Mouse (Mus musculus) MN1 (cell line): Measurements from ENCODE around the gene Qrfp.

Experiments used
- DNase-seq: peaks from one replicate; pipeline ENCODE4 v3.0.0-alpha.2; 2016; ENCODE audit warnings: low spot score

Gene Qrfp

DNA sequence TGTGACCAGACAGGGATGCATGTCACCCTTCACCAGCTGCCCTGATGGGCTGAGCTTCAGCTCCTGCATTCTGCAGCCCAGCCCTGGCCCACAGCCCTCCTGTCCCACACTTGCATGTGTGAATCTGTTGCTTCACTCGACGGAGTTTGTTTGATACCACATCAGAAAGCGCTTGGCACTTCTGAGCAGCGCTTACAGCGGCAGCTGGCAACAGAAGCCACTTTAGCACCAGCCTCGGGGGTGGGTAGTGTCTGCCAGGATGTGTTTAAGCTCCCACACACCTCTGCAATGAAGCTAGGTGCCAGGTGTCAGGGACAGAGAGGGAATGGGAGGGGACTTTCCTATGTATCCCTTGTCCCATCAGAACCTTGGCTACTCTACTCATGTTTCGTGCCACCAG lies 4.3 kb upstream of the Qrfp start:
- DNase-seq = no peak

GRCm38 (mm10) chr2:31813641-31814040 lies 3.3 kb upstream of the Qrfp start:
- DNase-seq = no peak

DNA sequence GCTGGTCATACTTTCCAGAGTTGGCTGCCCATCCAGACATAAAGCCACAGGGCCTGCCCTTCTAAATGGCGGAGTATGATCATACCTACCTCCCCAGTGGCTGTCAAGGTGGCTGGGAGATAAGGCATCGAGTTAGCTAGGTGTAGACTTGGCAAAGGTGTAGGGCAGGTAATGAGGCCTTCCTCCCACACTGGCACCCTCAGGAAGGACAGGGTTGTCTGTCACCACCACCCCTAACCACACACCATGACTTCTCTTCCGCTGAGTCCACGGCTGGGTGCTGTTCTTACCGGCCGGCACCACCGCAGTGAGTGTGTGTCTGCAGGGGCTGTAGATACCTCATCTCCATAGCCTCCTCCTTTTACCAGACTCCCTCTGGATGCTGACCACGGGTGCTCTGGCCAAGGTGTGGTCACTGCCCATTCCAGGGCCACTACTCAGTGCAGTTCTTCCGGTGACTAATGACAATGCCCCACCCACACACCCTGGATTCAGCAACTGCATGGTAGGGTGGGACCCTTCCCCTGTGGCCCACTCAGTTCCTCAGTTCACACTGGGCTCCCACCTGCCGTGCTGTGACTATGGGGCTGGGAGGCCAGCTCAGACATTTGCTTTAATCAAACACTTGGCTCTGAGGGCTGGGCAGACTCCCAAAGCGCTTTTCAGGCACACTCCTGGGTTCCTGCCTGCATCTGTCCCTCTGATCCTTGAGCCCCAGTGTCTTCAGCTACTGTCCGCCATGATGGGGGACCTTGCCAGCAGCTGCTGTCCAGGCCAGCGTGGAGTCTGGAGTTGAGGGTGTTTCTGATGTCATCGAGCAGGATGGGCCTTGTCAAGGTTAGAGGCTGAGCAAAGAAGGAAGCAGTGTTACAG lies 942 bp upstream of the Qrfp start:
- DNase-seq = no peak

- no peak for DNase-seq
These were observed 1.0 kb downstream of the Qrfp start for GRCm38 (mm10) chr2:31809358-31809740.

DNA sequence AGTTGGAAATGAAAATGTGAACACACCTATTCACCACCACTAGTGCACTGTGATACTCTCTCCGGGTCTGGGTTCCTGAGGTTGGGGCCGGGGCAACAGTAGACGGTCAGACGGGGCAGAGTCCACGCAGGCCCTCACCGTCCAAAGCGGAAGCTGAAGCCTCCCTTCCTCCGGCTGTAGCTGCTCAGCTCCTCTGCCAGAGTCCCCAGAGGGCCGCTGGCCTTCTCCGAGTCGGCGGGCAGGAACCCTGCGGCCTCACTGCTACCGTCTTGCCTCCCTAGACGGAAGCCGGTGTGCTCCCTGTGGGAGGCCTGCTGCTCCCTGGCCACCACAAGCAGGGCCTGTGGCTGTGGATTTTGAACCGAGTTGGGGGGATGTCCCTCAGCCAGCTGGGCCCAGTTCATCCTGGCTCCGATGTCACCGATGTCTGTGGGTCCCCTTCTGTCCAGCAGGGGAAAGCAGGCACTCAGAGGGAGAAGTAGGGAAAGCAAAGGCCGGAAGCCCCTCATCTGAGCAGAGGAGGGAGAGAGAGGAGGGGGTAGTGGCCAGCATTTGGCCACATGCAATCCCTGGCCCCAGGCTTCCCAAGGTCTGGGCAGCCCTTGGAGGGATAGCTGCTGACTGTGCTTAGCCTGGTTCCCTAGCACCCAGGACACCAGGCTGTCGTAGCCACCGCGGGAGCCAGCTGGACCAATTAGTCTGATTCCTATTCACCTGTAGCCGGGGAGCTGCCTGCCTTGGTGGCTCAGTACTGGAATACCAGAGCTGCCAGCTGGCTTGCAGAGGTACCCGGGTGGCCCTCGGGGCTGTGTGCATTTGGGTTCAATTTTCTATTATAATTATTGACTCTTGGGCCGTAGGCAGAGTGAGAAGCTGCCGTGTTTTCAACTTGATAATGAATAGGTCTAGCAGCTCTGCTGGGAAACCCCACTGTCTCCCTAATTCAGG lies 1.7 kb downstream of the Qrfp start:
- no peak for DNase-seq

GRCm38 (mm10) chr2:31806639-31807382 lies 3.6 kb downstream of the Qrfp start:
- no peak for DNase-seq

- no peak for DNase-seq
These were observed 6.9 kb downstream of the Qrfp start for GRCm38 (mm10) chr2:31803480-31803879.

- DNase-seq = no peak
These were observed 7.6 kb downstream of the Qrfp start for GRCm38 (mm10) chr2:31802811-31803210.

- DNase-seq = no peak
These were observed 9.0 kb downstream of the Qrfp start for GRCm38 (mm10) chr2:31801416-31801815.

- no peak for DNase-seq
These were observed 13.4 kb downstream of the Qrfp start for GRCm38 (mm10) chr2:31796943-31797342.

DNA sequence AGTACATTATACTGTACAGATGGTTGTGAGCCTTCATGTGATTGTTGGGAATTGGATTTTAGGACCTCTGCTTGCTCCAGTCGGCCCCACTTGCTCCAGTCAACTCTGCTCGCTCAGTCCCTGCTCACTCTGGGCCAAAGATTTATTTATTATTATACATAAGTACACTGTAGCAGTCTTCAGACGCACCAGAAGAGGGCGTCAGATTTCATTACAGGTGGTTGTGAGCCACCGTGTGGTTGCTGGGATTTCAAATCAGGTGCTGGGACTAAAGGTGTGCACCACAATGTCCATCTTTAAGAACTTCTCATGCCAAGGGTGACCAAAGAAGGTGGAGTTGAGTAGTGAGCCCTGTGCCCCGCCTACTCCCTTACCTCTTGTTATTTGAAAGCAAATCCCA lies 17.8 kb downstream of the Qrfp start:
- DNase-seq = no peak

- no peak for DNase-seq
These were observed 19.1 kb downstream of the Qrfp start for GRCm38 (mm10) chr2:31791260-31791659.

GRCm38 (mm10) chr2:31790728-31791251 lies 19.6 kb downstream of the Qrfp start:
- no peak for DNase-seq

GRCm38 (mm10) chr2:31789215-31789614 lies 21.2 kb downstream of the Qrfp start:
- no peak for DNase-seq

DNA sequence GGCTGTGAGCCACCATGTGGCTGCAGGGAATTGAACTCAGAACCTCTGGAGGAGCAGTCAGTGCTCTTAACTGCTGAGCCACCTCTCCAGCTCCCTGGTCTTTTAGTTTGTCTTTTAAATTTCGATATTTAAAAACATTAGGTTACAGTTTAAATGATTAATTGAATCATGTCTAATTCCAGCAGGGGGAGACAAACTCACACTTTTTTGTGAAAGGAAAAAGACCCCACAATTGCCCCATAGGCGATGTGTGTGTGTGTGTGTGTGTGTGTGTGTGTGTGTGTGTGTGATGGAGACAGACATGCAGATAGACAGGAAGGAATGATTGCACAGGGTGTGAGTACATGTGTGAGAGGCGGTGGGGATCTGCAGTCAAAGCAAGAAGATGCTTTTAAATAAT lies 22.2 kb downstream of the Qrfp start:
- DNase-seq = no peak

- peak; percentile 85 for DNase-seq
These were observed 23.4 kb downstream of the Qrfp start for GRCm38 (mm10) chr2:31787029-31787428.

- DNase-seq = peak; percentile 79
These were observed 25.3 kb downstream of the Qrfp start for GRCm38 (mm10) chr2:31785074-31785473.

DNA sequence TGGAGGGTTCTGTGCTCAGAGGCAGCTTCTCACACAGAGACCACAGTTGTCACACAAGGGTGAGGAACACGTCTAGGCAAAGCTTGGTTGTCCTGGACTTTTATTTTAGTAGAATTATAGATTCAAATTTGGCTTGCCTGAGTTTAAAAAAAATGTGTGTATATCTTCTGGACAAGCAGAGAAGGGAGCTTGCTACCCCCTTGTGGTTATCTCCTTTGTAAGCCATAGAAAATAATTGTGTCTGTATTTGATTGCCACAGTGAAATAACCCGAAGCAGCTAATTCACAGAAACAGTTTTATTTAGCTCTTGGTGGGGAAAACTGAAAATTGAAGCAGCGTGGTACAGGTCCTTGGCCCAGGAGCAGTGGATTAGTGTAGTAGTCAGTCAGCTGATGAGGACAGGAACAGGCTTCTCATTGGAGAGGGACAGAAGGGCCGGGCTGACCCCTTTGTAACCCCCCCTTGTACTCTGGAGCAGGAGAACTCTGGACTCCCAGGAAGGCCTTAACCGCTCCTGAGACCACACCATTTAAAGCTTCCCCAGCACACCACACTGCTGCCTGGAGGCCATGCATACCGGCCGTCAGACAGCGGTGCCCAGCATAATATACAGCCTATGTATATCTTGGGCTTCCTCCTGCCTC lies 27.3 kb downstream of the Qrfp start:
- DNase-seq = no peak

DNA sequence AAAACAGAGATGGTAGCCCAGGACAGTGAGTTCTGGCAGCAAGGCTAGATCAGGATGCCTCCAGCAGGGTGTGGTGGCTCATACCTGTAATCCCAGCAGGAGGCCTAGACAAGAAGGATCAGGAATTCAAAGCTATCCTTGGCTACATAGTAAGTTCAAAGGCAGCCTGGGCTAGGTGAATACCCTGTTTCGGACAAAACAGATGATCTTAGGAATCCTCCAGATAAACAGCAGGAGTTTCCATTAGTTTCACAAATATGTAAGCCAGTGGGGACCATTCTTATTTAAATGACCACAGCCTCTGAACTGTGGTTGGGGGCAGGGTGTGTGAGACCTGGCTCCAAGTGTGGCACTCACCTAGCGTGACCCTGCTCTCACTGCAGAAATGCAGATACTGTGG lies 31.1 kb downstream of the Qrfp start:
- no peak for DNase-seq

GRCm38 (mm10) chr2:31776479-31776878 lies 33.9 kb downstream of the Qrfp start:
- no peak for DNase-seq

- DNase-seq = peak; percentile 54
These were observed 39.5 kb downstream of the Qrfp start for GRCm38 (mm10) chr2:31770781-31771441.
